Mouse (Mus musculus) CH12.LX (cell line): ENCODE data around the gene Lrrc37a. TPM values are rescaled to one million over a fixed set of nuclear protein-coding genes. Genes with fewer than 3 reads are reported as not detected.
"Not testable (repeated sequence)": the region's sequence is repeated elsewhere in the genome, so short reads cannot be mapped to it uniquely, and the experiment has no call there.

ENCODE experiments used
- DNase-seq: peaks from one replicate; pipeline ENCODE4 v3.0.0-alpha.2; 2013; ENCODE audit errors: extremely low read depth
- H3K27ac ChIP-seq: 2 replicates; pipeline ENCODE4 v1.5.1; 2012; ENCODE audit warnings: low read depth, mild to moderate bottlenecking, control low read depth, moderate library complexity; ENCODE audit not compliant: insufficient read depth
- H3K27me3 ChIP-seq: replicated peaks from 2 replicates; pipeline ENCODE3; 2012; ENCODE audit warnings: inconsistent platforms
- H3K36me3 ChIP-seq, 2 experiments: replicated peaks in 1 of 2; 2 replicates each; pipeline versions ENCODE3 to v1.6.1; 2012; ENCODE audit warnings: inconsistent platforms in 1 of 2, low read length in 1 of 2, mild to moderate bottlenecking in 1 of 2, mixed read lengths in 1 of 2, moderate library complexity in 1 of 2; ENCODE audit not compliant: control insufficient read depth in 1 of 2, insufficient read depth in 1 of 2
- H3K4me1 ChIP-seq, 2 experiments: 2 replicates each; pipeline ENCODE4 v1.6.1; 2012; ENCODE audit warnings: inconsistent platforms in 1 of 2, moderate library complexity in 1 of 2; ENCODE audit not compliant: insufficient read depth in 2 of 2, control insufficient read depth in 1 of 2
- H3K4me2 ChIP-seq: 2 replicates; pipeline ENCODE4 v1.6.1; 2012; ENCODE audit warnings: low read depth, mild to moderate bottlenecking, control low read depth; ENCODE audit not compliant: poor library complexity, insufficient read depth, severe bottlenecking
- H3K4me3 ChIP-seq, 3 experiments: fragments of 150-350 bp in 1 of 3; sonication (generic) in 1 of 3; replicated peaks in 1 of 3; 2 replicates each; pipeline versions ENCODE3 to v1.5.1; 2011 to 2012; ENCODE audit warnings: low read depth in 2 of 3, low read length in 2 of 3, mild to moderate bottlenecking in 2 of 3, moderate library complexity in 2 of 3, control low read depth in 1 of 3, improper control_type of control experiment in 1 of 3, inconsistent platforms in 1 of 3, mixed read lengths in 1 of 3; ENCODE audit not compliant: poor library complexity in 1 of 3
- H3K79me2 ChIP-seq: replicated peaks from 2 replicates; pipeline ENCODE4 v1.6.1; 2012; ENCODE audit warnings: mild to moderate bottlenecking, moderate library complexity; ENCODE audit not compliant: control insufficient read depth, poor library complexity, insufficient read depth, severe bottlenecking; ENCODE audit errors: extremely low read depth
- H3K9ac ChIP-seq: 2 replicates; pipeline ENCODE4 v1.6.1; 2012; ENCODE audit warnings: low read depth, mild to moderate bottlenecking, control low read depth, moderate library complexity; ENCODE audit not compliant: insufficient read depth
- H3K9me3 ChIP-seq: replicated peaks from 2 replicates; pipeline ENCODE3; 2012; ENCODE audit warnings: low read length, inconsistent platforms, mixed read lengths
- BHLHE40 ChIP-seq: IDR thresholded peaks from 2 replicates; pipeline ENCODE4 v1.6.1; 2011; ENCODE audit warnings: mild to moderate bottlenecking, low read depth, low read length, improper control_type of control experiment
- CHD1 ChIP-seq: IDR thresholded peaks from 2 replicates; pipeline ENCODE4 v1.6.1; 2012; ENCODE audit warnings: low read depth, low read length, improper control_type of control experiment, inconsistent platforms
- CHD2 ChIP-seq: IDR thresholded peaks from 2 replicates; pipeline ENCODE4 v1.6.1; 2011; ENCODE audit warnings: low read length, improper control_type of control experiment
- E2F4 ChIP-seq: IDR thresholded peaks from 2 replicates; pipeline ENCODE4 v1.6.1; 2011; ENCODE audit warnings: low read depth, low read length, improper control_type of control experiment; ENCODE audit not compliant: insufficient replicate concordance
- ETS1 ChIP-seq: conservative IDR thresholded peaks from 2 replicates; pipeline ENCODE4 v1.6.1; 2012; ENCODE audit warnings: low read depth, mild to moderate bottlenecking, inconsistent platforms, low read length, improper control_type of control experiment, moderate library complexity
- GABPA ChIP-seq: IDR thresholded peaks from 2 replicates; pipeline ENCODE4 v1.6.1; 2012; ENCODE audit warnings: low read depth, low read length, improper control_type of control experiment, inconsistent platforms; ENCODE audit not compliant: insufficient replicate concordance
- HCFC1 ChIP-seq: IDR thresholded peaks from 2 replicates; pipeline ENCODE4 v1.6.1; 2012; ENCODE audit warnings: low read depth, mild to moderate bottlenecking, inconsistent platforms, low read length, improper control_type of control experiment
- IRF4 ChIP-seq: IDR thresholded peaks from 2 replicates; pipeline ENCODE4 v1.6.1; 2014; ENCODE audit warnings: low read depth, mild to moderate bottlenecking, inconsistent platforms, low read length, improper control_type of control experiment
- JUND ChIP-seq: conservative IDR thresholded peaks from 2 replicates; pipeline ENCODE4 v1.6.1; 2011; ENCODE audit warnings: low read depth, low read length, improper control_type of control experiment
- NRF1 ChIP-seq: IDR thresholded peaks from 2 replicates; pipeline ENCODE4 v1.6.1; 2014; ENCODE audit warnings: low read depth, mild to moderate bottlenecking, inconsistent platforms, low read length, improper control_type of control experiment, moderate library complexity
- RAD21 ChIP-seq: IDR thresholded peaks from 2 replicates; pipeline ENCODE4 v1.6.1; 2011; ENCODE audit warnings: low read depth, mild to moderate bottlenecking, low read length, improper control_type of control experiment, moderate library complexity
- SIN3A ChIP-seq: IDR thresholded peaks from 2 replicates; pipeline ENCODE4 v1.6.1; 2012; ENCODE audit warnings: low read length, improper control_type of control experiment, inconsistent platforms
- UBTF ChIP-seq: IDR thresholded peaks from 2 replicates; pipeline ENCODE4 v1.6.1; 2012; ENCODE audit warnings: low read depth, mild to moderate bottlenecking, inconsistent platforms, low read length, improper control_type of control experiment, moderate library complexity
- USF1 ChIP-seq: IDR thresholded peaks from 2 replicates; pipeline ENCODE4 v1.6.1; 2014; ENCODE audit warnings: low read depth, mild to moderate bottlenecking, inconsistent platforms, low read length, improper control_type of control experiment
- USF2 ChIP-seq: conservative IDR thresholded peaks from 2 replicates; pipeline ENCODE4 v1.6.1; 2011; ENCODE audit warnings: low read depth, low read length, improper control_type of control experiment
- ZC3H11A ChIP-seq: IDR thresholded peaks from 2 replicates; pipeline ENCODE4 v1.6.1; 2012; ENCODE audit warnings: low read depth, mild to moderate bottlenecking, inconsistent platforms, low read length, improper control_type of control experiment
- ZNF384 ChIP-seq: IDR thresholded peaks from 2 replicates; pipeline ENCODE4 v1.6.1; 2012; ENCODE audit warnings: low read depth, low read length, improper control_type of control experiment, inconsistent platforms
- dilution Hi-C: fragments of 300-500 bp; cut with MboI; formaldehyde crosslinking; loops from 2 replicates; pipeline ENCODE4 v1.14.3; 2020; ENCODE audit warnings: low sequenced_read_pairs; ENCODE audit not compliant: extremely low pct_unique_long_range_greater_than_20kb, extremely low pct_ligation_motif_present
- in situ Hi-C: fragments of 300-500 bp; cut with MboI; formaldehyde crosslinking; loops from 3 replicates; pipeline ENCODE4 v1.14.3; 2019; ENCODE audit warnings: low sequenced_read_pairs, low pct_ligation_motif_present, low pct_unique_long_range_greater_than_20kb, mixed read lengths
- polyA plus RNA-seq: library from polyadenylated mRNA; unstranded; fragments of >175 nt; gene quantifications from 2 replicates; pipeline ENCODE4 v1.2.1, GENCODE M21; 2012; ENCODE audit warnings: low read depth; ENCODE audit not compliant: insufficient read length
- total RNA-seq, 2 experiments: library from RNA; depleted of rRNA; stranded (reverse); fragments of 300-350 nt in 1 of 2; fragments of >200 nt in 1 of 2; gene quantifications; 2 replicates each; pipeline ENCODE4 v1.2.3; 2012 to 2014

The Lrrc37a gene
- not detected in 2 replicates for total RNA-seq (2012; rRNA removed)
- not detected in 2 replicates for total RNA-seq (2014; rRNA removed)
- polyA plus RNA-seq = not detected in 2 replicates

GRCm38 (mm10) chr11:103504497-103504896, at the start of gene Lrrc37a:
Lrrc37a (minus strand) TSS chr11:103504597.
- Histone ChIP-seq H3K9ac (no peak within 1 kb of the TSS), H3K27ac (no peak within 1 kb of the TSS), H3K4me3 (no peak within 1 kb of the TSS), H3K79me2 (no peaks in the 10 kb centered on the region), H3K27me3 (peaks cover 59% of the 10 kb centered on the region), H3K4me1 (no peaks in the 10 kb centered on the region), H3K4me2 (no peak within 1 kb of the TSS), H3K36me3 (no peaks in the 10 kb centered on the region), H3K9me3 (no peaks in the 10 kb centered on the region)
- in situ Hi-C loops = no loop called here
- dilution Hi-C loops = no loop called here
- DNase-seq = no peak
- no peak for TF ChIP-seq BHLHE40
- TF ChIP-seq UBTF = no peak
- TF ChIP-seq HCFC1 = no peak
- no peak for TF ChIP-seq RAD21
- no peak for TF ChIP-seq GABPA
- TF ChIP-seq USF2 = no peak
- TF ChIP-seq JUND = no peak
- TF ChIP-seq CHD1 = no peak
- TF ChIP-seq SIN3A = no peak
- no peak for TF ChIP-seq E2F4
- no peak for TF ChIP-seq ETS1
- no peak for TF ChIP-seq ZC3H11A
- TF ChIP-seq CHD2 = no peak
- TF ChIP-seq ZNF384 = no peak
- TF ChIP-seq IRF4 = no peak
- no peak for TF ChIP-seq NRF1
- TF ChIP-seq USF1 = no peak

- peaks cover 28% of the 10 kb centered on the region for H3K27me3 ChIP-seq
- H3K4me1 ChIP-seq, dilution Hi-C loops, in situ Hi-C loops, H3K9me3 ChIP-seq, H3K36me3 ChIP-seq, H3K9ac ChIP-seq, H3K4me3 ChIP-seq, DNase-seq, H3K27ac ChIP-seq, H3K79me2 ChIP-seq, H3K4me2 ChIP-seq: not testable (repeated sequence)
Measured at GRCm38 (mm10) chr11:103534973-103535372, 30.6 kb upstream of the Lrrc37a start.
